Mouse (Mus musculus): ENCODE measurements around the gene Neurl1a. TPM values are rescaled to one million over a fixed set of nuclear protein-coding genes. Genes with fewer than 3 reads are reported as not detected.
A peak's percentile ranks its signal among the peaks of the same experiment; 100 is the strongest.

Neurl1a gene
- polyA plus RNA-seq (2014; fragmentation: Nextera tagmentation; extraction: Ambion mirVana), result 1.3 and 1.4 TPM in 2 replicates

- Histone ChIP-seq H3K4me1 (ENCODE audit: control insufficient read depth in 2 of 2, insufficient read depth in 2 of 2, low read length in 2 of 2) (peaks cover 0 to 6% of the 10 kb centered on the region in 2 experiments; a peak in 3 of 4 replicates), H3K27ac (replicated peaks in 1 of 2; ENCODE audit: control insufficient read depth in 1 of 2, insufficient read depth in 1 of 2, low read depth in 2 of 2, low read length in 2 of 2) (no peak within 1 kb of the TSS), H3K4me3 (ENCODE audit: control insufficient read depth in 1 of 2, insufficient read depth in 1 of 2, low read depth in 1 of 2, low read length in 2 of 2) (peak within 1 kb of the TSS; percentile 60 to 69), H3K36me3 (ENCODE audit: control insufficient read depth, insufficient read depth, low read length) (no peaks in the 10 kb centered on the region), H3K4me2 (ENCODE audit: low read length) (peak within 1 kb of the TSS; percentile 100), H3K9me3 (ENCODE audit: control insufficient read depth, low read length) (peaks cover 6% of the 10 kb centered on the region; the same call in 1 of the 2 replicates), H3K27me3 (ENCODE audit: control insufficient read depth, insufficient read depth, low read length) (peaks cover 37% of the 10 kb centered on the region), H3K9ac (ENCODE audit: low read length) (peak within 1 kb of the TSS; percentile 73)
- whole genome bisulfite sequencing, result under 1% methylated on average over 98 of the region's 98 CpGs
- ATAC-seq (ENCODE audit: insufficient number of reproducible peaks, insufficient read depth, low FRiP score, low read depth), result no peak
Measured at GRCm38 (mm10) chr19:47178431-47179271, at the start of gene Neurl1a. Gene Neurl1a (plus strand): TSS chr19:47178820.

GRCm38 (mm10) chr19:47128835-47129234, 49.8 kb upstream of the Neurl1a start:
- Histone ChIP-seq H3K9ac (ENCODE audit: low read length) (no peak overlapping the region), H3K36me3 (ENCODE audit: control insufficient read depth, insufficient read depth, low read length) (peaks cover 100% of the 10 kb centered on the region), H3K27me3 (ENCODE audit: control insufficient read depth, insufficient read depth, low read length) (no peaks in the 10 kb centered on the region), H3K27ac (replicated peaks in 1 of 2; ENCODE audit: control insufficient read depth in 1 of 2, insufficient read depth in 1 of 2, low read depth in 2 of 2, low read length in 2 of 2) (no peak overlapping the region), H3K9me3 (ENCODE audit: control insufficient read depth, low read length) (no peaks in the 10 kb centered on the region), H3K4me2 (ENCODE audit: low read length) (no peak overlapping the region), H3K4me1 (ENCODE audit: control insufficient read depth in 2 of 2, insufficient read depth in 2 of 2, low read length in 2 of 2) (peaks cover 0 to 10% of the 10 kb centered on the region in 2 experiments; a peak in 2 of 4 replicates), H3K4me3 (ENCODE audit: control insufficient read depth in 1 of 2, insufficient read depth in 1 of 2, low read depth in 1 of 2, low read length in 2 of 2) (no peak overlapping the region)
- ATAC-seq (ENCODE audit: insufficient number of reproducible peaks, insufficient read depth, low FRiP score, low read depth), result no peak
- WGBS, result 85% methylated on average over 11 of the region's 11 CpGs

- no peak for ATAC-seq (ENCODE audit: insufficient number of reproducible peaks, insufficient read depth, low FRiP score, low read depth)
- Histone ChIP-seq H3K4me2 (ENCODE audit: low read length) (no peak overlapping the region), H3K4me1 (ENCODE audit: control insufficient read depth in 2 of 2, insufficient read depth in 2 of 2, low read length in 2 of 2) (0 out of 4 replicates have a peak, but pooled peaks cover 0 to under 1% of the 10 kb centered on the region in 2 experiments), H3K27me3 (ENCODE audit: control insufficient read depth, insufficient read depth, low read length) (no peaks in the 10 kb centered on the region), H3K4me3 (ENCODE audit: control insufficient read depth in 1 of 2, insufficient read depth in 1 of 2, low read depth in 1 of 2, low read length in 2 of 2) (no peak overlapping the region), H3K9me3 (ENCODE audit: control insufficient read depth, low read length) (no peaks in the 10 kb centered on the region), H3K36me3 (ENCODE audit: control insufficient read depth, insufficient read depth, low read length) (peaks cover 95% of the 10 kb centered on the region), H3K9ac (ENCODE audit: low read length) (no peak overlapping the region), H3K27ac (replicated peaks in 1 of 2; ENCODE audit: control insufficient read depth in 1 of 2, insufficient read depth in 1 of 2, low read depth in 2 of 2, low read length in 2 of 2) (no peak overlapping the region)
- WGBS, result 97% methylated on average over 15 of the region's 15 CpGs
Measured at GRCm38 (mm10) chr19:47130551-47131125, 48.0 kb upstream of the Neurl1a start.

GRCm38 (mm10) chr19:47133161-47133560, 45.5 kb upstream of the Neurl1a start:
- no peak overlapping the region for H3K4me2 ChIP-seq (ENCODE audit: low read length)
- WGBS, result 84% methylated on average over 7 of the region's 7 CpGs
- no peak overlapping the region for H3K27ac ChIP-seq (replicated peaks in 1 of 2; ENCODE audit: control insufficient read depth in 1 of 2, insufficient read depth in 1 of 2, low read depth in 2 of 2, low read length in 2 of 2)
- H3K9me3 ChIP-seq (ENCODE audit: control insufficient read depth, low read length), result no peaks in the 10 kb centered on the region
- no peak overlapping the region for H3K4me3 ChIP-seq (ENCODE audit: control insufficient read depth in 1 of 2, insufficient read depth in 1 of 2, low read depth in 1 of 2, low read length in 2 of 2)
- no peaks in the 10 kb centered on the region for H3K27me3 ChIP-seq (ENCODE audit: control insufficient read depth, insufficient read depth, low read length)
- H3K4me1 ChIP-seq (ENCODE audit: control insufficient read depth in 2 of 2, insufficient read depth in 2 of 2, low read length in 2 of 2), result peaks cover 10 to 20% of the 10 kb centered on the region in 2 experiments
- no peak for ATAC-seq (ENCODE audit: insufficient number of reproducible peaks, insufficient read depth, low FRiP score, low read depth)
- H3K36me3 ChIP-seq (ENCODE audit: control insufficient read depth, insufficient read depth, low read length), result peaks cover 69% of the 10 kb centered on the region
- H3K9ac ChIP-seq (ENCODE audit: low read length), result no peak overlapping the region

- H3K9me3 ChIP-seq (ENCODE audit: control insufficient read depth, low read length), result no peaks in the 10 kb centered on the region
- H3K27me3 ChIP-seq (ENCODE audit: control insufficient read depth, insufficient read depth, low read length), result no peaks in the 10 kb centered on the region
- H3K4me1 ChIP-seq (ENCODE audit: control insufficient read depth in 2 of 2, insufficient read depth in 2 of 2, low read length in 2 of 2), result peaks cover 13 to 26% of the 10 kb centered on the region in 2 experiments
- H3K36me3 ChIP-seq (ENCODE audit: control insufficient read depth, insufficient read depth, low read length), result peaks cover 45% of the 10 kb centered on the region
- H3K27ac ChIP-seq (replicated peaks in 1 of 2; ENCODE audit: control insufficient read depth in 1 of 2, insufficient read depth in 1 of 2, low read depth in 2 of 2, low read length in 2 of 2), result no peak overlapping the region
- H3K9ac ChIP-seq (ENCODE audit: low read length), result no peak overlapping the region
- no peak overlapping the region for H3K4me2 ChIP-seq (ENCODE audit: low read length)
- H3K4me3 ChIP-seq (ENCODE audit: control insufficient read depth in 1 of 2, insufficient read depth in 1 of 2, low read depth in 1 of 2, low read length in 2 of 2), result no peak overlapping the region
- WGBS, result 91% methylated on average over 17 of the region's 17 CpGs
- ATAC-seq (ENCODE audit: insufficient number of reproducible peaks, insufficient read depth, low FRiP score, low read depth), result no peak
Measured at GRCm38 (mm10) chr19:47135568-47135967, 43.1 kb upstream of the Neurl1a start.

- H3K36me3 ChIP-seq (ENCODE audit: control insufficient read depth, insufficient read depth, low read length), result peaks cover 39% of the 10 kb centered on the region
- H3K9me3 ChIP-seq (ENCODE audit: control insufficient read depth, low read length), result no peaks in the 10 kb centered on the region
- 88% methylated on average over 5 of the region's 5 CpGs for WGBS
- H3K4me2 ChIP-seq (ENCODE audit: low read length), result 0 out of 2 replicates have a peak overlapping the region, but pooled peaks have one; percentile 82
- no peak overlapping the region for H3K4me3 ChIP-seq (ENCODE audit: control insufficient read depth in 1 of 2, insufficient read depth in 1 of 2, low read depth in 1 of 2, low read length in 2 of 2)
- H3K9ac ChIP-seq (ENCODE audit: low read length), result no peak overlapping the region
- peaks cover 13 to 26% of the 10 kb centered on the region in 2 experiments for H3K4me1 ChIP-seq (ENCODE audit: control insufficient read depth in 2 of 2, insufficient read depth in 2 of 2, low read length in 2 of 2)
- no peak for ATAC-seq (ENCODE audit: insufficient number of reproducible peaks, insufficient read depth, low FRiP score, low read depth)
- H3K27ac ChIP-seq (replicated peaks in 1 of 2; ENCODE audit: control insufficient read depth in 1 of 2, insufficient read depth in 1 of 2, low read depth in 2 of 2, low read length in 2 of 2), result no peak overlapping the region
- H3K27me3 ChIP-seq (ENCODE audit: control insufficient read depth, insufficient read depth, low read length), result no peaks in the 10 kb centered on the region
Measured at GRCm38 (mm10) chr19:47136170-47136569, 42.5 kb upstream of the Neurl1a start.

- H3K9ac ChIP-seq (ENCODE audit: low read length), result peak overlapping the region; percentile 79
- H3K4me2 ChIP-seq (ENCODE audit: low read length), result peak overlapping the region; percentile 82
- no peak for ATAC-seq (ENCODE audit: insufficient number of reproducible peaks, insufficient read depth, low FRiP score, low read depth)
- peaks cover 30% of the 10 kb centered on the region for H3K36me3 ChIP-seq (ENCODE audit: control insufficient read depth, insufficient read depth, low read length)
- H3K27me3 ChIP-seq (ENCODE audit: control insufficient read depth, insufficient read depth, low read length), result no peaks in the 10 kb centered on the region
- peak overlapping the region; percentile 30 to 87 for H3K27ac ChIP-seq (replicated peaks in 1 of 2; ENCODE audit: control insufficient read depth in 1 of 2, insufficient read depth in 1 of 2, low read depth in 2 of 2, low read length in 2 of 2)
- peaks cover 13 to 26% of the 10 kb centered on the region in 2 experiments for H3K4me1 ChIP-seq (ENCODE audit: control insufficient read depth in 2 of 2, insufficient read depth in 2 of 2, low read length in 2 of 2)
- 12% methylated on average over 6 of the region's 6 CpGs for WGBS
- peak overlapping the region; percentile 40 to 50 for H3K4me3 ChIP-seq (ENCODE audit: control insufficient read depth in 1 of 2, insufficient read depth in 1 of 2, low read depth in 1 of 2, low read length in 2 of 2)
- H3K9me3 ChIP-seq (ENCODE audit: control insufficient read depth, low read length), result no peaks in the 10 kb centered on the region
Measured at GRCm38 (mm10) chr19:47137051-47137581, 41.5 kb upstream of the Neurl1a start.
